In genomic region chr16:74316150-74316549, GRCm38 (mm10) we compare ENCODE assay signal across 16 mouse cellular contexts.
DNase-seq lines count a peak whose midpoint lies in the region; ATAC-seq lines count a peak whose summit lies in the region.
"Had no signal": no experiment of that assay in that cellular context is flagged by ENCODE, and none has a peak within 500 bp of the region (broad histone marks: within the 10 kb centered on the region; RNA-seq: fewer than 3 reads in every experiment).

No protein-coding gene starts in this region.

- H3K27me3 ChIP-seq in forebrain, embryonic 15.5 days = no peaks in the 10 kb centered on the region
- no peaks in the 10 kb centered on the region for H3K27me3 ChIP-seq in midbrain, embryonic 15.5 days (replicated peaks)
- H3K27me3 ChIP-seq: limb, embryonic 13.5 days; liver, embryonic 15.5 days had no signal

- peak; percentile 40 to 48 for DNase-seq in cerebellum, postnatal 10 days
- DNase-seq in left cerebral cortex, postnatal 4 days = peak; percentile 39
- DNase-seq in left cerebral cortex, adult 18-20 months (ENCODE audit: low spot score in 2 of 2) = no peak
- no peak for DNase-seq in yolk sac, embryonic 10.5 days (ENCODE audit: low spot score)
- DNase-seq in adrenal gland, postnatal 36 days = no peak
- DNase-seq: cerebellum, adult 18-20 months; gastrocnemius, postnatal 25 days; kidney, adult 8-10 months; kidney, postnatal 25 days; lung, postnatal 10 days; thymus, postnatal 4 days had no signal

- 49% methylated on average over 7 of the region's 7 CpGs for WGBS in forebrain, embryonic 15.5 days
- WGBS in midbrain, embryonic 15.5 days = 36% methylated on average over 7 of the region's 7 CpGs

- no peak overlapping the region for H3K4me3 ChIP-seq in forebrain, embryonic 15.5 days
- H3K4me3 ChIP-seq in midbrain, embryonic 15.5 days = no peak overlapping the region
- H3K4me3 ChIP-seq: limb, embryonic 13.5 days; liver, embryonic 15.5 days had no signal

- no peak overlapping the region for H3K4me2 ChIP-seq in forebrain, embryonic 15.5 days (replicated peaks)
- H3K4me2 ChIP-seq in midbrain, embryonic 15.5 days = peak overlapping the region; percentile 4; the same call in 1 of the 2 replicates
- H3K4me2 ChIP-seq: limb, embryonic 13.5 days; liver, embryonic 15.5 days had no signal

- H3K4me1 ChIP-seq in forebrain, embryonic 15.5 days = peaks cover 24% of the 10 kb centered on the region
- peaks cover 9% of the 10 kb centered on the region; the same call in 1 of the 2 replicates for H3K4me1 ChIP-seq in midbrain, embryonic 15.5 days
- H3K4me1 ChIP-seq: liver, embryonic 15.5 days had no signal

- H3K9me3 ChIP-seq in forebrain, embryonic 15.5 days = no peaks in the 10 kb centered on the region
- no peaks in the 10 kb centered on the region for H3K9me3 ChIP-seq in midbrain, embryonic 15.5 days
- H3K9me3 ChIP-seq: limb, embryonic 13.5 days; liver, embryonic 15.5 days had no signal

- H3K27ac ChIP-seq in forebrain, embryonic 15.5 days (replicated peaks) = no peak overlapping the region
- H3K27ac ChIP-seq in midbrain, embryonic 15.5 days = no peak overlapping the region
- H3K27ac ChIP-seq: limb, embryonic 13.5 days; liver, embryonic 15.5 days had no signal

- no peak overlapping the region for H3K9ac ChIP-seq in forebrain, embryonic 15.5 days (replicated peaks)
- H3K9ac ChIP-seq in midbrain, embryonic 15.5 days = no peak overlapping the region
- H3K9ac ChIP-seq: limb, embryonic 13.5 days; liver, embryonic 15.5 days had no signal

- intact Hi-C loops in left cerebral cortex, postnatal 4 days (cut with DNase I) = no loop called here

- ATAC-seq in cerebellum, adult (ENCODE audit: insufficient number of reproducible peaks, low FRiP score, low TSS enrichment) = no peak
- 0 out of 2 replicates have a peak, but pooled peaks have one; percentile 60 for ATAC-seq in forebrain, embryonic 15.5 days (replicated peaks)
- ATAC-seq in midbrain, embryonic 15.5 days (replicated peaks) = peak; percentile 63; the same call in 1 of the 2 replicates

- no peaks in the 10 kb centered on the region for H3K36me3 ChIP-seq in forebrain, embryonic 15.5 days
- no peaks in the 10 kb centered on the region for H3K36me3 ChIP-seq in midbrain, embryonic 15.5 days (replicated peaks)
- H3K36me3 ChIP-seq: limb, embryonic 13.5 days; liver, embryonic 15.5 days had no signal

Comparison
In these comparisons a context has a peak if more than half of its experiments do, and no peak if none do; other contexts are left out.
1. DNase-seq: peak in cerebellum, postnatal 10 days (2 of 2) and left cerebral cortex, postnatal 4 days (single experiment); none in left cerebral cortex, adult 18-20 months (0 of 2), yolk sac, embryonic 10.5 days (single experiment) and adrenal gland, postnatal 36 days (0 of 2).